Mouse (Mus musculus) NIH3T3 (cell line): ENCODE measurements around the gene Tmem182.

ENCODE experiments used
- DNase-seq: peaks from one replicate; pipeline ENCODE4 v3.0.0-alpha.2; 2012; ENCODE audit warnings: low read depth

Tmem182 gene

GRCm38 (mm10) chr1:40799121-40799520 lies 6.3 kb upstream of the Tmem182 start:
- DNase-seq, result no peak

- DNase-seq, result no peak
Measured at GRCm38 (mm10) chr1:40800908-40801307, 4.5 kb upstream of the Tmem182 start.

- DNase-seq, result peak; percentile 83
Measured at GRCm38 (mm10) chr1:40802759-40803158, 2.6 kb upstream of the Tmem182 start.

- DNase-seq, result no peak
Measured at GRCm38 (mm10) chr1:40804118-40804517, 1.3 kb upstream of the Tmem182 start.

- no peak for DNase-seq
Measured at GRCm38 (mm10) chr1:40805891-40806290, 490 bp downstream of the Tmem182 start.

- DNase-seq, result peak; percentile 38
Measured at GRCm38 (mm10) chr1:40808643-40809042, 3.2 kb downstream of the Tmem182 start.

GRCm38 (mm10) chr1:40815071-40815845 lies 9.9 kb downstream of the Tmem182 start:
- DNase-seq, result no peak

- peak; percentile 14 for DNase-seq
Measured at GRCm38 (mm10) chr1:40824517-40824916, 19.1 kb downstream of the Tmem182 start.

- DNase-seq, result peak; percentile 56
Measured at GRCm38 (mm10) chr1:40824936-40825335, 19.5 kb downstream of the Tmem182 start.

- no peak for DNase-seq
Measured at GRCm38 (mm10) chr1:40825826-40826225, 20.4 kb downstream of the Tmem182 start.

- no peak for DNase-seq
Measured at GRCm38 (mm10) chr1:40829213-40829914, 24.0 kb downstream of the Tmem182 start.

- no peak for DNase-seq
Measured at GRCm38 (mm10) chr1:40830712-40831507, 25.5 kb downstream of the Tmem182 start.

GRCm38 (mm10) chr1:40835468-40835867 lies 30.1 kb downstream of the Tmem182 start:
- DNase-seq, result peak; percentile 44

- DNase-seq, result no peak
Measured at GRCm38 (mm10) chr1:40840605-40841004, 35.2 kb downstream of the Tmem182 start.

- no peak for DNase-seq
Measured at GRCm38 (mm10) chr1:40841032-40841761, 35.8 kb downstream of the Tmem182 start.

- peak; percentile 87 for DNase-seq
Measured at GRCm38 (mm10) chr1:40844616-40845015, 39.2 kb downstream of the Tmem182 start.

- DNase-seq, result peak; percentile 88
Measured at GRCm38 (mm10) chr1:40847196-40847938, 42.0 kb downstream of the Tmem182 start.

GRCm38 (mm10) chr1:40851286-40851685 lies 45.9 kb downstream of the Tmem182 start:
- peak; percentile 75 for DNase-seq

GRCm38 (mm10) chr1:40855268-40855667 lies 49.9 kb downstream of the Tmem182 start:
- DNase-seq, result peak; percentile 45

- DNase-seq, result no peak
Measured at GRCm38 (mm10) chr1:40856846-40857636, 51.6 kb downstream of the Tmem182 start.
